Mouse (Mus musculus): ENCODE measurements around the gene Zscan4b.
"Not testable (repeated sequence)": the region's sequence is repeated elsewhere in the genome, so short reads cannot be mapped to it uniquely, and the experiment has no call there.

The Zscan4b gene

DNA sequence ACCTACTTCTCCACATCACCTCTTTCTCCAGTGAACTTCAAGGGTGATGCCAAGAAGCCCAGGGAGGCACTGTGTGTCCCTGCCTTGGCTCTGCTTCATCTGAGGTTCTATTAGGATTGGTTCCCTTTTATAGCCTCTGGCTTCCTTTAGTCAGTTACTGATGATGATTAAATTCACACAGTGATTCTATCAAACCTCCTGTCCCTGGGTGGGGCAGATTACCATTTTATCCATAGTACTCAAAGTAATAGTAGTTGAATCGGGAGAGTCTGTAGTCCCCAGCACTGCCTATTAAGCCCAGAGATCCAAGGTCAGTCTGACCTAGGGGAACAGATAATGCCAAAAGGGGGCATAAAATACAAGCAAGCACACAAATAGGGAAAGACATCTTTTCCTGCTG, at the start of gene Zscan4b:
Gene Zscan4b (minus strand): TSS at position 101 of the 400 bp plus-strand sequence.
- not testable (repeated sequence) for DNase-seq (ENCODE audit: extremely low read depth, insufficient read length, low spot score)
